Mouse (Mus musculus): ENCODE data around the gene Flywch2. TPM values are rescaled to one million over a fixed set of nuclear protein-coding genes. Genes with fewer than 3 reads are reported as not detected.
A peak's percentile ranks its signal among the peaks of the same experiment; 100 is the strongest.
"Not testable (repeated sequence)": the region's sequence is repeated elsewhere in the genome, so short reads cannot be mapped to it uniquely, and the experiment has no call there.

Flywch2 gene
- polyA plus RNA-seq, 2 experiments: 41.2 to 46.3 TPM

GRCm38 (mm10) chr17:23778447-23778846 is 7.4 kb downstream of the Flywch2 start:
- Histone ChIP-seq H3K9me3 (ENCODE audit: control insufficient read depth, low read length) (no peaks in the 10 kb centered on the region), H3K36me3 (ENCODE audit: control insufficient read depth, insufficient read depth, low read length) (no peaks in the 10 kb centered on the region), H3K9ac (ENCODE audit: low read depth, low read length, severe bottlenecking) (no peak overlapping the region), H3K4me1 (ENCODE audit: control insufficient read depth, insufficient read depth, low read length) (no peaks in the 10 kb centered on the region), H3K4me2 (replicated peaks; ENCODE audit: low read depth, low read length, severe bottlenecking) (no peak overlapping the region), H3K27me3 (ENCODE audit: control insufficient read depth, insufficient read depth, low read length) (no peaks in the 10 kb centered on the region), H3K4me3 (replicated peaks; ENCODE audit: low read length) (no peak overlapping the region), H3K27ac (replicated peaks; ENCODE audit: low read depth, low read length) (no peak overlapping the region)
- no peak for ATAC-seq (ENCODE audit: low FRiP score, low read depth)
- no peak for DNase-seq (ENCODE audit: low spot score)
- no peak for TF ChIP-seq POLR2A (IDR thresholded peaks at IDR 0.05; ENCODE audit: borderline replicate concordance, extremely low read depth, insufficient read depth, insufficient read length)
- 61% methylated on average over 2 of the region's 2 CpGs for WGBS

GRCm38 (mm10) chr17:23777141-23777540 is 8.7 kb downstream of the Flywch2 start:
- no peaks in the 10 kb centered on the region for H3K4me1 ChIP-seq (ENCODE audit: control insufficient read depth, insufficient read depth, low read length)
- H3K4me3 ChIP-seq (replicated peaks; ENCODE audit: low read length): no peak overlapping the region
- no peak overlapping the region for H3K4me2 ChIP-seq (replicated peaks; ENCODE audit: low read depth, low read length, severe bottlenecking)
- ATAC-seq (ENCODE audit: low FRiP score, low read depth) (no peak), DNase-seq (ENCODE audit: low spot score) (no peak)
- H3K36me3 ChIP-seq (ENCODE audit: control insufficient read depth, insufficient read depth, low read length): no peaks in the 10 kb centered on the region
- no peaks in the 10 kb centered on the region for H3K9me3 ChIP-seq (ENCODE audit: control insufficient read depth, low read length)
- no peak for TF ChIP-seq POLR2A (IDR thresholded peaks at IDR 0.05; ENCODE audit: borderline replicate concordance, extremely low read depth, insufficient read depth, insufficient read length)
- H3K27me3 ChIP-seq (ENCODE audit: control insufficient read depth, insufficient read depth, low read length): no peaks in the 10 kb centered on the region
- 81% methylated on average over 2 of the region's 2 CpGs for WGBS
- no peak overlapping the region for H3K27ac ChIP-seq (replicated peaks; ENCODE audit: low read depth, low read length)
- H3K9ac ChIP-seq (ENCODE audit: low read depth, low read length, severe bottlenecking): no peak overlapping the region

GRCm38 (mm10) chr17:23776216-23776615 is 9.7 kb downstream of the Flywch2 start:
- Histone ChIP-seq H3K9me3 (ENCODE audit: control insufficient read depth, low read length) (no peaks in the 10 kb centered on the region), H3K9ac (ENCODE audit: low read depth, low read length, severe bottlenecking) (no peak overlapping the region), H3K27me3 (ENCODE audit: control insufficient read depth, insufficient read depth, low read length) (no peaks in the 10 kb centered on the region), H3K4me1 (ENCODE audit: control insufficient read depth, insufficient read depth, low read length) (no peaks in the 10 kb centered on the region), H3K36me3 (ENCODE audit: control insufficient read depth, insufficient read depth, low read length) (no peaks in the 10 kb centered on the region), H3K27ac (replicated peaks; ENCODE audit: low read depth, low read length) (no peak overlapping the region), H3K4me2 (replicated peaks; ENCODE audit: low read depth, low read length, severe bottlenecking) (no peak overlapping the region), H3K4me3 (replicated peaks; ENCODE audit: low read length) (no peak overlapping the region)
- ATAC-seq (ENCODE audit: low FRiP score, low read depth): no peak
- WGBS: 82% methylated on average over 10 of the region's 10 CpGs
- TF ChIP-seq POLR2A (IDR thresholded peaks at IDR 0.05; ENCODE audit: borderline replicate concordance, extremely low read depth, insufficient read depth, insufficient read length): no peak
- no peak for DNase-seq (ENCODE audit: low spot score)

GRCm38 (mm10) chr17:23774090-23774489 is 11.8 kb downstream of the Flywch2 start:
- 2% methylated on average over 12 of the region's 12 CpGs for WGBS
- Histone ChIP-seq H3K4me2 (replicated peaks; ENCODE audit: low read depth, low read length, severe bottlenecking) (no peak overlapping the region), H3K36me3 (ENCODE audit: control insufficient read depth, insufficient read depth, low read length) (no peaks in the 10 kb centered on the region), H3K9ac (ENCODE audit: low read depth, low read length, severe bottlenecking) (no peak overlapping the region), H3K9me3 (ENCODE audit: control insufficient read depth, low read length) (no peaks in the 10 kb centered on the region), H3K27me3 (ENCODE audit: control insufficient read depth, insufficient read depth, low read length) (no peaks in the 10 kb centered on the region), H3K4me3 (replicated peaks; ENCODE audit: low read length) (no peak overlapping the region), H3K4me1 (ENCODE audit: control insufficient read depth, insufficient read depth, low read length) (peaks cover 6% of the 10 kb centered on the region; the same call in 1 of the 2 replicates), H3K27ac (replicated peaks; ENCODE audit: low read depth, low read length) (no peak overlapping the region)
- ATAC-seq (ENCODE audit: low FRiP score, low read depth) (peak; percentile 35; the same call in 1 of the 2 replicates), DNase-seq (ENCODE audit: low spot score) (peak; percentile 86)
- no peak for TF ChIP-seq POLR2A (IDR thresholded peaks at IDR 0.05; ENCODE audit: borderline replicate concordance, extremely low read depth, insufficient read depth, insufficient read length)

GRCm38 (mm10) chr17:23773676-23774075 is 12.2 kb downstream of the Flywch2 start:
- no peak overlapping the region for H3K4me3 ChIP-seq (replicated peaks; ENCODE audit: low read length)
- 0 out of 2 replicates have a peak, but pooled peaks cover 1% of the 10 kb centered on the region for H3K36me3 ChIP-seq (ENCODE audit: control insufficient read depth, insufficient read depth, low read length)
- WGBS: 68% methylated on average over 6 of the region's 6 CpGs
- ATAC-seq (ENCODE audit: low FRiP score, low read depth) (no peak), DNase-seq (ENCODE audit: low spot score) (no peak)
- no peak overlapping the region for H3K27ac ChIP-seq (replicated peaks; ENCODE audit: low read depth, low read length)
- H3K4me1 ChIP-seq (ENCODE audit: control insufficient read depth, insufficient read depth, low read length): peaks cover 6% of the 10 kb centered on the region; the same call in 1 of the 2 replicates
- no peaks in the 10 kb centered on the region for H3K9me3 ChIP-seq (ENCODE audit: control insufficient read depth, low read length)
- no peak overlapping the region for H3K4me2 ChIP-seq (replicated peaks; ENCODE audit: low read depth, low read length, severe bottlenecking)
- no peak overlapping the region for H3K9ac ChIP-seq (ENCODE audit: low read depth, low read length, severe bottlenecking)
- no peaks in the 10 kb centered on the region for H3K27me3 ChIP-seq (ENCODE audit: control insufficient read depth, insufficient read depth, low read length)
- no peak for TF ChIP-seq POLR2A (IDR thresholded peaks at IDR 0.05; ENCODE audit: borderline replicate concordance, extremely low read depth, insufficient read depth, insufficient read length)

GRCm38 (mm10) chr17:23772219-23772556 is 13.7 kb downstream of the Flywch2 start:
- H3K9me3 ChIP-seq (ENCODE audit: control insufficient read depth, low read length); H3K27ac ChIP-seq (replicated peaks; ENCODE audit: low read depth, low read length); H3K9ac ChIP-seq (ENCODE audit: low read depth, low read length, severe bottlenecking); DNase-seq (ENCODE audit: low spot score); H3K4me2 ChIP-seq (replicated peaks; ENCODE audit: low read depth, low read length, severe bottlenecking); H3K36me3 ChIP-seq (ENCODE audit: control insufficient read depth, insufficient read depth, low read length); ATAC-seq (ENCODE audit: low FRiP score, low read depth); H3K27me3 ChIP-seq (ENCODE audit: control insufficient read depth, insufficient read depth, low read length); H3K4me1 ChIP-seq (ENCODE audit: control insufficient read depth, insufficient read depth, low read length); H3K4me3 ChIP-seq (replicated peaks; ENCODE audit: low read length): not testable (repeated sequence)
- WGBS: 83% methylated on average over 2 of the region's 2 CpGs

Data from limb, embryonic 14.5 days (tissue).